Mouse (Mus musculus): ENCODE data around the gene Cfl1.
A peak's percentile ranks its signal among the peaks of the same experiment; 100 is the strongest.

The Cfl1 gene

DNA sequence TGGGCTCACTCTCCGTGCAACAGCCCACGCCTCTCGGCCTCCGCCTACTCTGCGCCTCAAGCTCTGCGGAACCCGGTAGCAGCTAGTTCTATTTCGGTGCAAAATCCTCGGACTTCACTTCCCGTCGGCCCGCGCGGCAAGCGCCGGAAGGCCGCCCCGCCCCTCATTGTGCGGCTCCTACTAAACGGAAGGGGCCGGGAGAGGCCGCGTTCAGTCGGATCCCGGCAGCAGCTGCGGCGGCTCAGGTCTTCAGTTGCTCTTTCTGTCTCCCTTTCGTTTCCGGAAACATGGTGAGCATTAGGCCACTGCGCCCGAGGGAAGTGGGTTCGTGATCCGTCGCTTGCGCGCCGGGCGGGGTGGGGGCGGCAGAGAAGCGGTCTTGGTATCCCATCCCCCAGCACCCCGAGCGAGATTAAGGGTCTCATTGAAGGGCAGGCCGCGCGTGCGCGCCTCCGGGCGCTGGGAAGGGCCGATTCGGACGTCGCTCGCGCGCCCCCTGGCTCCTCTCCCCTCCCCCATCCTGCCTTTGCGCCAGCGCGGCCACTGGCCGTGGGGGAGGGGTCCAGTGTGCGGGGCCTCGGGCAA, at the start of gene Cfl1:
Cfl1 (plus strand) TSS at position 143 of the 585 bp plus-strand sequence.
- peak; percentile 100 for DNase-seq

DNA sequence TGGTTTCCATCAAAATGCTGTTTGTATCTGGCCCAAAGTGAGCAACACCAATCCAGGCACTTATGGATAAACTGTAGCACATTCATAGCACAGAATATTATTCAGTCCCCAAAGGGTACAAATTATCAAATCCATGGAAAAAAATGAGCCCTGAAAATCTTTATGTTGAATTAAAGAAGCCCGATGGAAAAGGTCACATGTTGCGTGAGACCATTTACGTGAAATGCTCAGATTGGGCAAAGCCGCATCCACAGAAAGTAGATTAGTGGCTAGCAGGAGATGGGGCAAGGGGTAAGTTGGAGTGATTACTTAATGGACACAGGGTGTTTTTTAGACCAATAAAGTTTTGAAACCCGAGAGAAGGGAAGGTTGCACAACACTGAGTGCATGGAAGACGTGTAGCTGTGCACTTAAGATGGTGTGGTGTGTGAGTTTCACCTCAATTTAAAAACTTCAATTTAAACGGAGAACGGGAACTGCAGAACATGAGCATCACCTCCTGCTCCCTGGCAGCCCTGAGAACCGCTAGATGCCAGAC, 45.8 kb upstream of the Cfl1 start:
- no peak for DNase-seq

DNA sequence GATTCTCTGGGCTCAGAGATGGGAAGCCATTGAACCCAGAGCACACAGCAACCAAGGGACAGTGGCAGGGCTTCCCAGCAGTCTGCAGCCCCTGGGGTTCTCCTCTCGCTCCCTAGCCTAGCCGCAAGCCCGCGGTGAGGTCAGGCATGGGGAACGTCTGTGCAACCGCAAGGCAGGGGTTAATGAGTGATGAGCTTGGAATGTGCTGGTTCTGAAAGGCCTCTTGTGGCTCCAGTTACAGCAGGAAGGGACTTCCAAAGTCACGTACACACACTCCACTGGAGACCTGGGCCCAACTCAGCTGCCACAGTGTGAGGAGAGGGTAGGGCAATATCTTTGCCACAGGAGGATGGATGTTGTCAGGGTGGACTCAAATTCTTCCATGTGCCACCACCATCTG, 45.3 kb upstream of the Cfl1 start:
- DNase-seq = no peak

DNA sequence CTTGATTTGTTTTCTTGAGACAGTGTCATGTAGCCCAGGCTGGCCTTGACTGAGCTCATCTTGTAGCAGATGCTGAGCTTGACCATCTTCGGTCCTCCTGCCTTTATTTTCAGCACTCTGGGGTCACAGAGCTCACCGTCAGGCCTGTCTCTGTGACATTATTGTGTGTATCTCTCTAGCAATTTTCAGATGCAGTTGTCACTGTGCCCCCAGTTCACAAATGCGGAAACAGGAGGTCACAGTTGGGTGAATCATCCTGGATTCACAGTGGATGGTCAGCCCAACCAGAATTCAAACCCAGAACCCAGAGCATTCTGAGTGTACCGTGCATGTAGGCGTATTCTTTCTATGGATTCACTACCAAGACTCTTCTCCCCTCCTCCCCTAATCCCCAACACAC, 44.5 kb upstream of the Cfl1 start:
- DNase-seq = no peak

DNA sequence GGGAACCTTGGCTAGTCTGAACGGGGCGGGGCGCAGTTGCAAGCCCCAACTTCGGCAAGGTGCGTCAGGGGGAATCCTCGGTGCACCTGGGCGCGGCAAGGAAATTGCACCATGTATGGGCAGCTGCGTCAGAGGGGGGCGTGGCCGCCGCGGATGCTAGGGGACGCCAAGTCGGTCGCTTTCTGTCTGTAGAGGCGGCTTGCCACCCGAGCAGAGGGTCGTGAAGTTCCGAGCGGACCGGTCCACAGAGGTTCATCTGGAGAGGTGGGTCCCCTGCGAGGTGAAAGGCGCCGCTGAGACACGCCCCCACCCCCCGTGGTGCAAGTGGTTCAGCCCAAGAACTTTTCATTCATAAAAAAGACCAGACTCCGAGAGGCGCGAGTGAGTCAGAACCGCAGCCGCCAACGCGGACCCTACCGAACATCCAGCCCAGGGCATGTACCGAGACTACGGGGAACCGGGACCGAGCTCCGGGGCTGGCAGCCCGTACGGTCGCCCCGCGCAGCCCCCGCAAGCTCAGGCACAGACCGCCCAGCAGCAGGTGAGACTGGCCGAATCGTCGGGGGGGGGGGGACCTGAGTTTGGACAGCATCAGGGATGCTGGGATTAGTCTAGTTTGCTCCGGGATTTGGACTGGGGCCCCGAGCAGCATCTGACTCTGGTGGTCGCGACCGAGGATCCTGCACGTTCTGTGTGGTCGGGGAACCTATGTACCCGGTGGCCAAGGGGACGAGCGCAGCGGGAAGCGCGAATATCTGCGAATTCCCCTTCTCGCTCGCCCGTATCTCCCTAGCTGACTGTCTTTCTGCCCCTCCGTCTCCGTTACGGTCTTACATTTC, 42.5 kb upstream of the Cfl1 start, which contains the start of gene Fosl1:
Fosl1 (plus strand) TSS at position 33 of the 839 bp plus-strand sequence.
- DNase-seq = peak; percentile 97

DNA sequence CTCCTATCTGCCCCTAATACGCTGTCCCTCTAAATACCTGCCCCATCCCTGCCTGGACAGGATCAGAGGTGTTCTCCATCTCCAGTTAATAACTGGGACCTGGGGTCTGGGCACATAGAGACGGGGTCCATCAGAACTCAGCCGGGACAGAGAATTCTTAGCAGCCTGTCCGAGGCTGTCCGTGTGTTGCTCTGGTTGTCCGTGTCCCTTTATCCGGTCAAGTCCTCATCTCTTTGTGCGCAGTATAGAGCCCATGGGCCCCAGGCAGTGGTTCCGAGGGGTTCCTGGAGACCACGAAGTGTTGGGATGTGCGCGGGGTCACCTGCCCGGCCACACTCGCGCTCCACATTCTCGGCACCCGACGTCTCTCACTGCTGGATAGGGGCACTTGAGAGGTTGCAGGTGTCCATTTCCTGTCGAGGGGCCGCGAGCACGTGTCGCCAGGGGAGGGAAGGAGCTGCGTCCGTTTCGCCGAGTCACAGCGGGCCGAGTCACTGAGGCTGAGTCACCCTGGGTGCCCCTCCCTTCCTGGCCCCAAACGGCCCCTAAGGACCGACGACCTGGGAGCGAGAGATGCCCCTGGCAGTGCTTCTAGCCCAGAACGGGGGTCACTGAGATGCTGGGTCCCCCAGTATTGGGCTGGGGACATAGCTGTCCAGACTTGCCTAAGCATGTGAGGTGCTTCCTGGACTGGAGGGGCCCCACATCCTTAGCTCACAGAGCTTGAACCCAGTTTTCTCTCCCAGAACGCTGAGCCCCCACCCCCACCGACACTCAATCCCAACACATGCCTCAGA, 41.7 kb upstream of the Cfl1 start:
- peak; percentile 94 for DNase-seq

DNA sequence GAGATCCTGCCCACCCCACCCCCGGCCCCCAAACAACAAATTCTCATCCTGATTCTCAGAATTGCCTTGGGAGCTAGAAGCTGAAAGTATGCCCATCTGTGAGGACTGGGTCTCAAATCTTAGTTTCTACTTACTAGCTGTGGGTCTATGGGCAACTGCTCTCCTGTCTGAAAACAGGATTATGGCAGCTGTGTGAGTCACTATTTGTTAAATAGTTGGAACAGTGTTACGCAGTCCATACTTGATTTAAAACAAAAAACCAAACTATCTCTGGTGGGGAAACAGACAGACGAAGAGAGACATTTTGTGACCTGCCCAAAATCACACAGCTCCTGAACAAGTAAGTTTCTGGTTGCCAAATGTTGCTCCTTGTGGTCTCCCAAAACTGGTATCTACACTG, 40.6 kb upstream of the Cfl1 start:
- DNase-seq = no peak

DNA sequence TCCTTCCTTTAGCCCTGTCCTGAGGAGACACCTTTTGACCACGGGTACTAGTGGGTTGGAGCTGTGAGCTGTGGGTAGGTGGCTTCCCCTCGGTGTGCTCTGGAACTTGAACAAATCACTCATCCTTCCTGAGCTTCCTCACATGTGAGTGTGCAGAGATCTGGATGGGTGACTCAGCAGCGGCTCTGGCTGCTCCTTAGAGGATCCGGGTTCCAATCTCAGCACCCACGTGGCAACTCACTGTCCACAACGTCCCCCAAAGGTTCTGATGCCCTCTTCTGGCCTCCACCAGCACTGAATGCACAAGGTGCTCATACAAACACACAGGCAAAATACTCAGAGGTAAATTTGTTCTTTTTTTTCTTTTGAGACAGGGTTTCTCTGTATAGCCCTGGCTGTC, 38.5 kb upstream of the Cfl1 start:
- no peak for DNase-seq

DNA sequence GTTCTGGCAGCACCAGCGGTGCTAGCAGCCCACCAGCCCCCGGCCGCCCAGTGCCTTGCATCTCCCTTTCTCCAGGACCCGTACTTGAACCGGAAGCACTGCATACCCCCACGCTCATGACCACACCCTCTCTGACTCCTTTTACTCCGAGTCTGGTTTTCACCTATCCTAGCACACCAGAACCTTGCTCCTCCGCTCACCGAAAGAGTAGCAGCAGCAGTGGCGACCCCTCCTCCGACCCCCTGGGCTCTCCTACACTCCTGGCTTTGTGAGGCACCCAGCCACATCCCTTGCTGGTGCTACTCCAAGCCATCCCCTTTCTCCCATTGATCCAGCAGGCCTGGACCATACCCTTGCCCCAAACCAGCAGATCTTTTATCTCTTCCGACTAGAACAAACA, 35.2 kb upstream of the Cfl1 start:
- DNase-seq = peak; percentile 92

DNA sequence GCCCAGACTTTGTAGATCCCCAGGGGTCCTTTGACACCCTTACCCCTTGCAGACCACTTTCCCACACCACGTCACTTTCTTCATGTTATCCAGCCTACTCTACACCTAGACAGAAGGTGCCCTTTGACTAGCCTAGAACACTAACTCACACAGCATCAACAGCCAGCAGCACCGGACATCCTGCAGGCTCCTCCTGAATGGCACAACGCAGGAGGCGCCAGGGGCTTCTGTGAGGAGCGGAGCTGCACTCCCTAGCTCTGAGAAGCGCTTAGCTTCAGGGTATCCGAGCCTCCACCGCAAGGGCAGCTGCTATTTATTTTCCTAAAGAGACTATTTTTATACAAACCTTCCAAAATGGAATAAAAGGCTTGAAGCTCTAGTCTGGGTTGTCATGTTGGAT, 34.7 kb upstream of the Cfl1 start:
- peak; percentile 88 for DNase-seq

DNA sequence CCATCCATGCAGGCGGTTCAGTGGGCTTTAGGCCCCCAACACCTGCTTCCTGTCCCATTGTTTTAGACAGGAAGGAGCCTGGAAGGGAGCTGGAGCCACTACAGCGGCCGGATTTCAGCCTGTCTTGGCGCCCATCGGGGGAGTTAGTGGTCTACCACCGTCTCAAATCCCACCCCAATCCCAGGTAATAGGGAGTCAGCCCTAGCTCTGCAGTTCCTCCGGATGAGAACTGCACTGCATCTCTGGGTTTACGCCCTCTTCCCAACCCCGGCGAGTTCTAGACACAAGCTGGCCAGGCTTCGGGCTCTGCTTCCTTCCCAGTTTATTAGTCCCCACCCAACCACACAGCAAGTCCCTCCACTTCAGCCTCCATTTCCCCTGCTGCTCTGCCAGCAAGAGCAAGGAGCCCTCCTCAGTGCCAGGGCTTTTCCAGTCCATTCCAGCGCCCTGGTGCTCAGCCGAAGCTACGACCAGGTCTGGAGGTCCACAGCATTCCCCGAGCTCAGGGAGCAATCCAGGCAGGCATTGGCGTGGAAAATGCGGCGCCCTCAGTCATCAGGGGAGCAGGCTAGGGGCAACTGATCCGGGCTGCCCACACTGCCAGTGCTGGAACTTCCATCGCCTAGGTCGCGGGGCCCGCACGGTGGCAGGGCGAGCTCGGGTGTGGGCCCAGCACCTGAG, 33.9 kb upstream of the Cfl1 start:
- peak; percentile 98 for DNase-seq

DNA sequence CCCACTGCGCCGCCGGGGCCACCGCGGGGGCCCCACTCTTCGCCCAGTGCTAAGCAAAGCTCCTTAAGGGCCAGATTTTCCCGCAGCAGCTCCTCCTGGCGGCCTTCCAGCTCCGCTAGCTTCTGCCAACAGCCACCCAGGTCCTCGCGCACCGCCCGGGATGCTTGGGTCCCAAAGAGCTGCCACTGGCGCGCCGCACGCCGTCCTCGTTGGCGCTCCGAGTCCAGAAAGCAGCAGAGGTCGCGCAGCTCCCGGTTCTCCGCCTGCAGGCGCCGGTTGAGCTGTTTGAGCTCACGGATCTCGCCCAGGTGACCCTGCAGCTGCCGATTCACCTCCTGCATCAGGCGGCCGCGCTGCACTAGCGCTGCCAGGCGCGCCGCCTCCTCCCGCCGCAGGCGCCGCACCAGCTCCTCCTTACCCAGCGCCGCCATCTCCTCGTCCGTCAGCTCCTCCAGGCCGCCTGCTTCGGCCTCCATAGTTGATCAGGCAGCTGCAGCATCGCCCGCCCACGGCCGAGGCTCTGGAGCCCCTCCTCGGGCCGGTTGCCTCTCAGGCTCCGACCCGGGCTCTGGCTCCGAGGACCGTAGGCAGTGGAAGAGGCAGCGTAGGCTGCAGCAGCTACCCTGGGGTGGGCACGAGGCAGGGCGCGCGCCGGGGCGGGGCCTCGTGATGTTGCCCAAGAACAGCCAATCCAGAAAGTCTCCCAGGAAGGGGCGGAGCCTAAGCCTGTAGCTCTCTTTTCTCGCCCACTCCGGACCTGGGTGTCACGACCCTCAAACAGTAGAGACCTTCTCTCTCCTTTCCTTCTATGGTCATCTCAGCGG, 33.1 kb upstream of the Cfl1 start:
- DNase-seq = peak; percentile 100

DNA sequence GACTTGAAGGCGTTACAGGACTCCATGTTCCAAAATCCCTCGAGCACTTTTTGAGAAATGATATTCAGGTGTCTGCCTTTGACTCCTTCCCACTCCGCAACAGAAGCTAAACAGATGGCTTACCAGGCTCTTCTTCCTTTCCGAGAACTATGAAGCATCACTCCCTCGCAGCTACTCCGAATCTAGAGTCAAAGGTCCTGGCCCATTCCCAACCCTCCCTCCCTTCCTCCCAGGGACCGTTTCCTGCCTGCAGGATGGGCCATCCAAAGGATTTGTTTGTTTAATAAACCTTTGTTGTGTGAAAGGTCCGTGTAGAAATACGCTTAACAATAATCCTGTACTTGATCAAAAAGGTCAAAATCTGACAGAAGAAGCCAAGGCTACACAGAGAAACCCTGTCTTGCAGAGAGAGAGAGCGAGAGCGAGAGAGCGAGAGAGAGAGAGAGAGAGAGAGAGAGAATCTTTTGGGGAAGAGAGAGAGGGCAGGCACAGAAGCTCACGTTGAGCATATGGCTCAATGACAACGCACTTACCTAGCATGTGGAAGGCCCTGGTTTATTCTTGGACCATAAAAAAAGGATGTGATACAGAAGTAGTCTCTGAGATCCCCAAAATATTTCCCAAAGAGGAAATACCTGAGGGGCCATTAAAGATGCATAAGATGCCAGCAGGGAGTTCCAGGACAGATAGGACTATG, 32.4 kb upstream of the Cfl1 start, which contains the start of gene Ccdc85b:
Ccdc85b (minus strand) TSS at position 149 of the 697 bp plus-strand sequence.
- no peak for DNase-seq

DNA sequence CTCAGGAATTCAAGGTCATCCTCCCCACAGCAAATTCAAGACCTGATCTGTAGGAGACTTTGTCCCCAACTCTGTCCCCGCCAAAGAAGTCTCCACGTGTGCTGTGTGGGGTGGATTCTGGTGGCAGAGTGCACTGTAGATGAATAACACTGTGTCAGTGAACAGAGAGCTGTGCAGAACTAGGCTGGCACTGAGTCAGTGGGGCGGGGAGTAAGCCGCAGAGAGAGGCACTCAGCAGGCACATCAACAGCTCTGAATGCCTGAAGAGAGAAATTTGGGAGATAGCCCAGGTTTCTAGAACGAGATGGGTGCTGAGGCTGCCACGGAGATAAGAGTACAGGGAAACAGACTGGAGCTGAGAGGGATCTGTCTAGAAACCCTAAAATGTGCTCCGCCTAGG, 31.2 kb upstream of the Cfl1 start:
- DNase-seq = peak; percentile 94

DNA sequence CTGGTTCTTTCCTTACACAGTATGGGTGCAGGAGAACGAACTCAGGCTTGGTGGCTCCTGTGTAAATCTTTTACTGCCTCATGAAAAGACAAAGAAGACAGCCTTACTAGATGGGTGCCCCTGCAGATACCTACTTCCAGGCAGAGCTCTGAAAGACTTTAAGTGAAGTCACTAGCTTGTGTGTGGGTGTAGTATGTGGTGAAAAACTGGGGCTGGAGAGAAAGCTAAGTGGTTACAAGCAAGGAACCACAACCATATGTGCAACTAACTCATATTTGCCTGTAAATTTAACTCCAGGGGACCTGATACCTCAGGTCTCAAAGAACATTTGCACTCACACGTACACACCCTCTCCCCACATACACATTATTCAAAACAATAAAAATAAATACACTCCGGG, 30.4 kb upstream of the Cfl1 start:
- DNase-seq = no peak

DNA sequence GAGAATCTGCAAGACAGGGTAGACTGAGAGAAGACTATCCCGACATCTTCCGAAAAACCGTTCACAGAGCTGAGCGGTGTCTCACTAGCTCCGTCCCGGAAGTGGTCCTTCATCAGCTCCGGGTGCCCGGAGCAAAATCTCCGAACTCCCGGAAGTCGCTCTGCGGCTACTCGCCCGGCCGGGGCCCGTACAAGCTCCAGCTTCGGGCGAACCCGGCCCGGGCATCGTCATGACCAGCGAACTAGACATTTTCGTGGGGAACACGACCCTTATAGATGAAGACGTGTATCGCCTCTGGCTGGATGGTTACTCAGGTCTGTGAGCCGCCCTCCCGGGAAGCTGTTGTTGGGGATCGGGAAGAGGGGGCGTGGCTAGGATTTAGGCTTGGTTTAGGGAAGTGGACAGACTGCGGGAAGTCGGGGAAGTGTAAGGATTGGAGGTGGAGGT, 29.8 kb upstream of the Cfl1 start, which contains the start of gene Fibp:
Fibp (plus strand) TSS at position 151 of the 447 bp plus-strand sequence.
- DNase-seq = peak; percentile 98

DNA sequence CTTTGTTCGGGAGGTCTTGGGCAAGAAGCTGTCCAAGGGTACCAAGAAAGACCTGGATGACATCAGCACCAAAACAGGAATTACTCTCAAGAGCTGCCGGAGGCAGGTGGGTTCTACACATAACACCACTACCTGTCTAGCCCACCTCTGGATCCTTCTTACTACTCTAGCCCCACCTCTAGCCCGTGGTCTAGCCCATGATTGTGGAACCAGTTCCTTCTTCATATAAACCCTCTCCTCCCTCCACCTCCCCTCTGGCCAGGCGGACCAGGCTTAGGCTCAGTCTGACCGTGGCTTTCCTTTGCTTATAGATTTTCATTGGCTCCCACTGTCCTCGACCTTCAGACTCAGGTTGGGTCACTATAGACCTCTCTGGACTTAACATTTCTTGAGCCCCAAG, 28.8 kb upstream of the Cfl1 start:
- peak; percentile 93 for DNase-seq

DNA sequence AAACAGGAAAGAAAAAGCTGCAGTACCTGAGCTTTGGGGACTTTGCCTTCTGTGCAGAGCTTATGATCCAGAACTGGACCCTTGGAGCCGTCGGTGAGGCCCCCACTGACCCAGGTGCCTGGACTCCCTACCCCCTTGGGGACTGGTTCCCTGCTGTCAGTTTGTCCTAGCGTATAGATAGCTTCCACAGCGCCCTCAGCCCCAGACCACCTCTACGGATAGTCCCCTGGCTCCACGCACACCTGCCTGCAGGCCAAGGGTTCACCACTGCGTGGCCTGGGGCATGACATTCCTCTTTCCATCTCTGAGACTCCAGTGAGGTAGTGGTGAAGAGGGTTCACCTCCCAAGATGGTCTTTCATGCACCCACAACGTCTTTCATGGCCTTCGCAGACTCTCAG, 27.0 kb upstream of the Cfl1 start:
- peak; percentile 92 for DNase-seq

DNA sequence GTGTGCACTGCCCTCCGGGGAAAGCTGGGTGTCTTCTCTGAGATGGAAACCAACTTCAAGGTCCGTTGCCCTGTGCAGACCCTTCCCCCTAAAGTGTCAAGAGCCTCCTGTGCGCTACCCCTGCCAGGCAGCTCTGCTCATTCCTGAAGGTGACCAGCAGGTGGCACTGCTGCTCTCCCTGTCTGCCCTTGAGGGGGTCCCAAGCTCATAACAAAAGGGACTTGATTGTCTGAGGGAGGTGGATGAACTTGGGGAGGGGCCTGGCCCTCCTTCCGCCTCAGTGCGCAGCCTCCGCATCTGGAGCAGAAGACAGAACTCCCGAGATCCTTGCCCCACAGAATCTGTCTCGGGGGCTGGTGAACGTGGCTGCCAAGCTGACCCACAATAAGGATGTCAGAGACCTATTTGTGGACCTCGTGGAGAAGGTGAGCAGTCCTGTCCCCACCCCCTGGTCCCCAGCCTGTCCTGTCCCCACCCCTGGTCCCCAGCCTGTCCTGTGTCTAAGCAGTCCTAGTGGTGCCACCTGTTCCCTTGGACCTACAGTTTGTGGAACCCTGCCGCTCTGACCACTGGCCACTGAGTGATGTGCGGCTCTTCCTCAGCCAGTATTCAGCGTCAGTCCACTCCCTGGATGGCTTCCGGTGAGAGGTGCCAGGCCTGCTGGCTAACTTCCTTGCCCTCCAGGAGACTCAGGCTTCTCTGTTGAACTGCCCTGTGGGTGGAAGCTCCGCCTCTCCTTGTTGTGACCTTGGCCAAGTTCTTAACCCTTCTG, 26.3 kb upstream of the Cfl1 start:
- peak; percentile 96 for DNase-seq

DNA sequence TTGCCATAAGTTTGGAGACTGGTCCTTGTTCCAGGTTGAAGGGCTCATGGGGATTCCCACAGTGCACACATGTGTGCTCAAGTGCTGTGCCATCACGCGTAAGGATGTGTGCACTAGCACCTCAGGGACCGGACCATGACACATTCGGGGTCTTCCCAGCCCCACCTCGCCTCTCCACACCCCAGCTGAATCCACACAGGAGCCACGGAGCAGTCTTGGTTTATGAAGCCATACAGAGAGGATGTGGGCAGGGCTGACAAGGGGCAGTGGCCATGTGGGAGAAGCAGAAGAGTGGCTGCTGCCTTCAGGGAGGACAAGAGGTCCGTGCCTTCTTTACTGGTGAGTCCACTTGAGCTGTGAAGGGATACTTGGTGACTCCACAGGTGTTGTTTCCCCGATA, 25.2 kb upstream of the Cfl1 start:
- peak; percentile 92 for DNase-seq
